Mouse (Mus musculus) bone marrow macrophage, adult 2 months (primary cell): ENCODE measurements around the gene Mrgbp.

Experiments
- CTCF ChIP-seq: IDR thresholded peaks from 2 replicates; pipeline ENCODE4 v1.5.1; 2012; ENCODE audit warnings: low read depth, mild to moderate bottlenecking, low read length, moderate library complexity
- POLR2A ChIP-seq: IDR thresholded peaks from 2 replicates; pipeline ENCODE4 v1.6.1; 2012; ENCODE audit warnings: mild to moderate bottlenecking, low read depth, low read length, borderline replicate concordance

DNA sequence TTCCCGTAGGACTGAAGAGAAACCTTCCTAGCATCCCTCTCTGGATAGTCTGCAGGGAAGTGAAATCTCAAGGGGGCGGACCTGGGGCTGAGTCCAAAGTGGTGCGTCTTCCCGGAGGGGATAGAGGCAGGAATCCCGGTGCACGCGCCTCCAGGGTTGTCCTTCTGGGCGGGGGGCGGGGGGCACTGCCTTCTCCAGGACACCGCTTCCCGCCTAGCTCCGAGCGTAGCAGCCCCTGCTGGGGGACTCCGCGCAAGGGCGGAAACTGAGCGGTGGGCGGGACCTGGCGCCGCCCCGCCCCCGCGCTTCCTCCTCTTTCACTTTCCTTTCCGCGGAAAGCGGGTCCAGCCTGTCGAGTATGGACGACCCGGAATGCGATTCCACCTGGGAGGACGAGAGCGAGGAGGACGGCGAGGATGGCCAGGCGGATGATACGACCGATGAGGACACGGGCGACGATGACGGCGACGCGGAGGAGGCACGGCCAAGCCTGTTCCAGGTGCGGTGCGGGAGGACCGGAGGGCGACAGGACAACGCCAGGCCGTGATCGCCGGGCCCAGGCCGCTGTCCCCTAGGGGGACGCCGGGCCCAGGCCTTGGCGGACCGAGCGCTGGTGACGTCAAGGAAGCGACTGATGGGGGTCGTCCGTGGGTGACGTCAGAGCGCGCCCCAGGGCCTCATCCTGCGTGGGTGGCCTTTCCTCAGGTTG lies 8.2 kb downstream of the Mrgbp start, which contains the start of gene Ogfr:
- TF ChIP-seq CTCF (no peak), POLR2A (no peak)
